Mouse (Mus musculus) embryonic facial prominence, embryonic 12.5 days (tissue): ENCODE data around the gene Apold1. TPM values are rescaled to one million over a fixed set of nuclear protein-coding genes. Genes with fewer than 3 reads are reported as not detected.

Experiments
- ATAC-seq: fragments of 200-750 bp; cut with Nextera tagmentation; 2 replicates; pipeline ENCODE4 v1.8.0; 2017; ENCODE audit not compliant: insufficient number of reproducible peaks, insufficient read depth, low FRiP score, low TSS enrichment
- H3K27ac ChIP-seq: fragments of 300-500 bp; sonication (generic); 2 replicates; pipeline ENCODE4 v1.5.1; 2016; ENCODE audit warnings: mild to moderate bottlenecking
- H3K27me3 ChIP-seq: fragments of 300-500 bp; sonication (generic); 2 replicates; pipeline ENCODE4 v1.6.1; 2016; ENCODE audit warnings: mild to moderate bottlenecking, moderate library complexity
- H3K36me3 ChIP-seq: fragments of 300-500 bp; sonication (generic); 2 replicates; pipeline ENCODE4 v1.6.1; 2016; ENCODE audit warnings: mild to moderate bottlenecking
- H3K4me1 ChIP-seq: fragments of 300-500 bp; sonication (generic); 2 replicates; pipeline ENCODE4 v1.6.1; 2016
- H3K4me2 ChIP-seq: fragments of 300-500 bp; sonication (generic); replicated peaks from 2 replicates; pipeline ENCODE4 v1.6.1; 2016; ENCODE audit warnings: mild to moderate bottlenecking, moderate library complexity
- H3K4me3 ChIP-seq: fragments of 300-500 bp; sonication (generic); 2 replicates; pipeline ENCODE4 v1.5.1; 2016; ENCODE audit warnings: mild to moderate bottlenecking
- H3K9ac ChIP-seq: fragments of 300-500 bp; sonication (generic); 2 replicates; pipeline ENCODE4 v1.6.1; 2016; ENCODE audit warnings: mild to moderate bottlenecking, moderate library complexity
- H3K9me3 ChIP-seq: fragments of 300-500 bp; sonication (generic); 2 replicates; pipeline ENCODE4 v1.6.1; 2016; ENCODE audit warnings: mild to moderate bottlenecking, moderate library complexity
- WGBS: fragments of 180-500 bp; shearing (Covaris S2); methylation state at CpG from one replicate; pipeline ENCODE4 v1.1.7; 2016; 5-methylcytosine and 5-hydroxymethylcytosine counted together
- polyA plus RNA-seq: library from polyadenylated mRNA; unstranded; fragments of >200 nt; fragmentation: Nextera tagmentation; extraction: Ambion mirVana; gene quantifications from 2 replicates; pipeline ENCODE4 v1.2.1, GENCODE M21; 2016

Apold1 gene
- polyA plus RNA-seq, result 4.5 and 4.7 TPM in 2 replicates

DNA sequence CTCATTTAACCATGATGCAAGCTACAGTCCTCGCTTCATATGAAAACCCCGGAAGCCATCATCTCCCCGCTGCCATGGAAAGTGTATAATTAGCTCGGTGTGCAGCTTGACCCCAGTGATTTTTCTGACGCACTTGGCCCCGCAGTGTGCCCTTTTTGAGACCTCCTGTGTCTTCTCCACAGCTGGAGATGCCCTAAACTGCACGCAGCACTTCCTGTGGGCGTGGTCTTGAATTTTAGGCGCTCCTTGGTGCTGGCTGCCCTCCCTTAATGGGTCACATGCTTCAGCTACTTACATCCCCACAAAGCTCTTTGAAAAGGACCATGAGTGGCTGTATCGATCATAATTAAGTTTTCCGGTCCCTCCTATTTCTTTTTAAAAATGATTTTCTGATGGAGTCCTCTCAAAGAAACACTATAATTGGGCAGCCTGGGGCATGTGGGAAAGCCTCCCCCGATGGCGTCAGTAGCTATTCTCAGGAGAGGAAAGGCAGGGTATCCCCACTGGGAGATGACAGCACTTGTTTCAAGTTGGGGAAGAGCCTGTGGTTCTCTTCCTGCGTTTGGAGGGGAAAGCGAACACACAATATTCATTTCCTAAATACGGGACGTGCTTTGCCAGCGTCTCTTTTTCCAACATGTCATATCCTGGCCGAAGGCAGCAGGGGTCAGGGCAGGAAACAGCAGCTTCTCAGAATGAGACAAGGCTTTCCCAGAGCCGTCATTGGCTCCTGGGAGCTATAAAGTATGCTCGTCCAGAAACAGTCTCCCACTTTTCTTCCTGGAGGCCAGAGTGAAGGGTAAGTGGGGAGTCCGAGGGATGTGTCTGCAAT is at the start of gene Apold1:
TSS of gene Apold1 (plus strand) at position 488 of the 832 bp plus-strand sequence.
- H3K27ac ChIP-seq, result no peak within 1 kb of the TSS
- no peak within 1 kb of the TSS for H3K9ac ChIP-seq
- WGBS, result 30% methylated on average over 22 of the region's 22 CpGs
- H3K4me2 ChIP-seq, result peak within 1 kb of the TSS; percentile 42
- H3K4me1 ChIP-seq, result peaks cover 11% of the 10 kb centered on the region
- H3K4me3 ChIP-seq, result peak within 1 kb of the TSS; percentile 16
- H3K27me3 ChIP-seq, result no peaks in the 10 kb centered on the region
- no peak for ATAC-seq
- no peaks in the 10 kb centered on the region for H3K9me3 ChIP-seq
- no peaks in the 10 kb centered on the region for H3K36me3 ChIP-seq

DNA sequence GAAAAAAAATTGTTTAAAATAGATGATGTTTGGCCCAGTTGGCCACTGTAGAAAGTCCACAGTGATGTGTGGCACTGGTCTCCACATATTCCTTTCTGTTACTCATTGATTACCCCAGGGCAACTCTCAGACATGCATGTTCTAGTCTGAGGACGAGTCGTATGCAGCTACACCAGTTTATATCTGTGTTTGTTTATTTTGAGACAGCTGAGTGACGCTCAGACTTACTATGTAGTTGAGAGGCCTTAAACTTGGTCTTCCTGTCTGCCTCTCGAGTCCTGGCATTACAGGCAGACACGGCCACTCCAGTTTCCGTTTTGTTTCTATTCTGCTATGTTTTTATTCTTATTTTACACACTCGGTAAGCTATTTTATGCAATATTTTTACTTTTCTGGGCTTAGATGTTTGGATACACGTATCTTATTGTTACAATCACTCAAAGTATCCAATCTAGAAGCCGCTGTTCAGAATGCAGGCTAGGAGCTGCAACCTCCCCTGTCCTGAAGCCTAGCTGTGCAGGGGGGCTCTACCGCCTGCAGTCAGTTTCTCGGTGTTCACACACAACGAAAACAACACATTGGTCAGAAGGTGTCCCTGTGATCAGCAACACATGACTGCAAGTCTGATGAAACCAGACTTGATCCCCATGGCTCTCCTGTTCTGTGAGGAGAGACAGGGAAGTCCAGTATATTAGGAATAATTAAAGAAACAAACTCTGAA is 48.9 kb upstream of the Apold1 start:
- H3K4me1 ChIP-seq, result peaks cover 25% of the 10 kb centered on the region; the same call in 1 of the 2 replicates
- no peak overlapping the region for H3K27ac ChIP-seq
- no peak overlapping the region for H3K4me3 ChIP-seq
- H3K36me3 ChIP-seq, result no peaks in the 10 kb centered on the region
- ATAC-seq, result no peak
- H3K4me2 ChIP-seq, result no peak overlapping the region
- 67% methylated on average over 12 of the region's 12 CpGs for WGBS
- H3K9ac ChIP-seq, result no peak overlapping the region
- H3K27me3 ChIP-seq, result no peaks in the 10 kb centered on the region
- no peaks in the 10 kb centered on the region for H3K9me3 ChIP-seq

DNA sequence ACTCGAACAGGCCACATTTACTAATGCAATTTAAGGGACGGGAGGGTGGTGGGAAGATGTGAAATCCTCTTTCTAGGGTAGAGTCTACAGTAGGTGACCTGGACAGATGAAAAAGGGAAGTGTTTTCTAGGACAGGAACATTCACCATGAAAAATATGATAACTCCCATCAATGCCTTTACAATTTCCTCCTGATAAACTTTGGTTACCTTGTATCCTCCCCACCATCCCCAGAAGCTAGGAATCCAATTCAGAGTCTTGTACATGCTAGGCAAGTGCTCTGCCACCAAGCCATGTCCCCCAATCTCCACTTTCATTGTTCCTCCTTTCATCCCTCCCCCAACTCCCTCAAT is 48.3 kb upstream of the Apold1 start:
- Histone ChIP-seq H3K9me3 (no peaks in the 10 kb centered on the region), H3K4me2 (no peak overlapping the region)
- WGBS, result 59% methylated on average over 2 of the region's 2 CpGs

DNA sequence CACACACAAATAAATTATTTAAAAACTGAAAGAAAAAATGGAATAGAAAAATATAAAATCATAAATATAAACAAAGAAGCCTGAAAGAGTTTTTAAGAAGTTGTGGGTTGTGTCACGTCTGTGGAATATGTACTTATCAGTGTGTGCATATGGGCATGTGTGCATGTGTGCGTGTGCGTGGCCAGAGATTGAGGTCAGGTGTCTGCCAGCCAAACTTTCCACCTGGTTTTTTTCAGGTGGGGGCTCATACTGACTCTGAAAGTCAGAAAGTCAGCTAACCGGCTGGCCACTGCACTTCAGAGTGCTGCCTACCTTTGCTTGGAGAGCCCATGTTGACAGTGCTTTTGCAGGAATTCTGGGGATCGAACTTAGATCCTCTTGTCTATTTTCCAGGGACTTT is 47.2 kb upstream of the Apold1 start:
- peaks cover 21% of the 10 kb centered on the region; the same call in 1 of the 2 replicates for H3K4me1 ChIP-seq
- H3K36me3 ChIP-seq, result no peaks in the 10 kb centered on the region
- WGBS, result 92% methylated on average over 5 of the region's 5 CpGs
- H3K27me3 ChIP-seq, result no peaks in the 10 kb centered on the region
- no peak overlapping the region for H3K4me3 ChIP-seq
- no peak overlapping the region for H3K27ac ChIP-seq
- no peak for ATAC-seq
- no peak overlapping the region for H3K4me2 ChIP-seq
- no peaks in the 10 kb centered on the region for H3K9me3 ChIP-seq
- no peak overlapping the region for H3K9ac ChIP-seq

More for the DNA sequence above, 48.3 kb upstream of the Apold1 start:
- Histone ChIP-seq H3K27ac (no peak overlapping the region), H3K9ac (no peak overlapping the region), H3K4me1 (peaks cover 22% of the 10 kb centered on the region; the same call in 1 of the 2 replicates), H3K4me3 (no peak overlapping the region), H3K27me3 (no peaks in the 10 kb centered on the region), H3K36me3 (no peaks in the 10 kb centered on the region)
- ATAC-seq, result no peak

DNA sequence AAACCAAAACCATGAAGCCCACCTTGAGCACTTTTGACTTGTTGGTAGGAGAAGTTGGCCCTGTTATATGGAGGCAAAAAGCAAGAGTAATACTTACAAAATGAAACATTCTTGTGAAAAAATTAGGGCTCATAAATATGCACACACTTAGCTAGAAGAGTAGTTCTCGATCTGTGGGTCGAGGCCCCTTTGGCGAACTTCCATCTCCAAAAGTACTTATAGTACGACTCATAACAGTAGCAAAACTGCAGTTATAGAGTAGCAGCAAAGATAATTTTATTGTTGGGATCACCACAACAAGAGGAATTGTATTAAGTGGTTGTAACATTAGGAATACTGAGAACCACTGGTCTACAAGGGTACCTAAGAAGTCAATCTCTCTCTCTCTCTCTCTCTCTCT is 41.7 kb upstream of the Apold1 start:
- peaks cover 11% of the 10 kb centered on the region for H3K36me3 ChIP-seq
- H3K27ac ChIP-seq, result no peak overlapping the region
- no peak overlapping the region for H3K4me3 ChIP-seq
- no peak for ATAC-seq
- 91% methylated on average over 4 of the region's 4 CpGs for WGBS
- H3K4me1 ChIP-seq, result no peaks in the 10 kb centered on the region
- no peaks in the 10 kb centered on the region for H3K9me3 ChIP-seq
- no peaks in the 10 kb centered on the region for H3K27me3 ChIP-seq
- no peak overlapping the region for H3K9ac ChIP-seq
- no peak overlapping the region for H3K4me2 ChIP-seq

DNA sequence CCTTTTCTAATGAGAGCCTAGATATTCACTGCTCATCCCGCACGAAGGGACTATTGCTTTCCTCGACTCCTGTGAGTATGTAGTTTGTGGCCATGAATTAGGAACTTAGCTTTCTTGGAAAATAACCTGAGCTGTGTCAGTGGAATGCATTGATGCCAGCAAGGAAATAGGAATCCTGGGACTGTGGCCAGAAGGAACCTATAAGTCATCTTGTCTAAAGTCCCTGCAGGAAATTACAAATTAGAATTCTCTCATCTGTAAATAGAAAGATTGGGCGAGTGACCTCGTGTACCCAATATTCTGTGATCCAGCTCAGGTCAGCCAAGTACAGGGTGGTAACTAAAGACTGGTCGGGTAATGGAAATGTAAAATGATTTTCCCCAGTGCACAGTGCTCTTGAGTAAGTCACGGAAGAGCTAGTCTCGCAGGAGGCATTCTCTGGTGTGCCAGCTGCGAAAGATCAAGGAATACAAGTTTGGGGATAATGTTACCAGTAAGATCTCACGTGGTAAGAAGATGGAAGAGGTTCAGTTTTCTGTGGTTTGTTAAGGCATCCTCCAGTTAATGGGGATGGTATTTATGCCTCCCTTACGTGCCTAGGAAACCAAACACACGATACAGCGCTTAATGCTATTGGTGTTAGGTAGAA is 37.6 kb upstream of the Apold1 start:
- Histone ChIP-seq H3K9me3 (no peaks in the 10 kb centered on the region), H3K4me1 (no peaks in the 10 kb centered on the region), H3K36me3 (peaks cover 11% of the 10 kb centered on the region), H3K27ac (no peak overlapping the region), H3K27me3 (no peaks in the 10 kb centered on the region), H3K4me3 (no peak overlapping the region), H3K9ac (no peak overlapping the region), H3K4me2 (no peak overlapping the region)
- WGBS, result 61% methylated on average over 13 of the region's 13 CpGs
- ATAC-seq, result no peak

DNA sequence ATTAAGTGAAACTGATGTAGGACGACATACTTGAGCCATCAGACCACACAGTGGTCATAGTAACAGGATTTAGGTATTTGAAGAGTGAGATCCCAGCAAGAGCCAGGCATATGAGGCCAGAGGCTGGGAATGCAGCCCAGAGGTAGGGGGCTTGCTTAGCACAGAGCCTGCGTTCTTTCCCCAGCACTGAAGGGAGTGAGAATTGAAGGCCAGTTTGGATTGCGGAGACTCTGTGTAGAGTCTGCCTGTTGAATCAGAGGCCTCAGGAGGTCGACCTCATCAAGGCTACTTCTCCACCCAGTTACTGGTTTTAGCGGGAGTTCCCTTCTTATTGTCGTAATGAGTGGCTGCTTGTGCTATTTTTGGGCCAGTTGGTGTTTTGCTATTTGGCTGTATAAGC is 35.5 kb upstream of the Apold1 start:
- Histone ChIP-seq H3K27ac (no peak overlapping the region), H3K4me3 (no peak overlapping the region), H3K4me2 (no peak overlapping the region), H3K27me3 (no peaks in the 10 kb centered on the region), H3K36me3 (peaks cover 10% of the 10 kb centered on the region), H3K9me3 (no peaks in the 10 kb centered on the region), H3K4me1 (no peaks in the 10 kb centered on the region), H3K9ac (no peak overlapping the region)
- WGBS, result 78% methylated on average over 6 of the region's 6 CpGs
- no peak for ATAC-seq

DNA sequence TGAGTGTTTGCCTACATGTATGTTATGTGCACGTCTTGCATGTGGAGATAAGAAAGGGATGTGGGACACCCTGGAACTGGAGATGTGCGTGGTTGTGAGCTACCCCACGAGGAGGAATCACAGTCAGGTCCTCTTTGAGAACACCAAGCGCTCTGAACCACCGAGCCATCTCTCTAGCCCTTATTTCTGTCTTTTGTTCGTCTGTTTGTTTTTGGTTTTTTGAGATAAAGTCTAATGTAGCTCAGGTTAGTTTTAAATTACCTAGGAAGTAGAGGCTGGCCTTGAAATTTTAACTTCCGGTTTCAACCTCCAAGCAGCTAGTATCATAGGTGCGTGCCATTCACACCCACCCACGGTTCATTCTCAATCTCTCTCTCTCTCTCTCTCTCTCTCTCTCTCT is 34.7 kb upstream of the Apold1 start:
- H3K27ac ChIP-seq, result no peak overlapping the region
- H3K9ac ChIP-seq, result no peak overlapping the region
- peaks cover 2% of the 10 kb centered on the region; the same call in 1 of the 2 replicates for H3K36me3 ChIP-seq
- H3K4me1 ChIP-seq, result no peaks in the 10 kb centered on the region
- H3K4me2 ChIP-seq, result no peak overlapping the region
- no peak for ATAC-seq
- 87% methylated on average over 9 of the region's 9 CpGs for WGBS
- no peaks in the 10 kb centered on the region for H3K9me3 ChIP-seq
- no peak overlapping the region for H3K4me3 ChIP-seq
- H3K27me3 ChIP-seq, result no peaks in the 10 kb centered on the region

DNA sequence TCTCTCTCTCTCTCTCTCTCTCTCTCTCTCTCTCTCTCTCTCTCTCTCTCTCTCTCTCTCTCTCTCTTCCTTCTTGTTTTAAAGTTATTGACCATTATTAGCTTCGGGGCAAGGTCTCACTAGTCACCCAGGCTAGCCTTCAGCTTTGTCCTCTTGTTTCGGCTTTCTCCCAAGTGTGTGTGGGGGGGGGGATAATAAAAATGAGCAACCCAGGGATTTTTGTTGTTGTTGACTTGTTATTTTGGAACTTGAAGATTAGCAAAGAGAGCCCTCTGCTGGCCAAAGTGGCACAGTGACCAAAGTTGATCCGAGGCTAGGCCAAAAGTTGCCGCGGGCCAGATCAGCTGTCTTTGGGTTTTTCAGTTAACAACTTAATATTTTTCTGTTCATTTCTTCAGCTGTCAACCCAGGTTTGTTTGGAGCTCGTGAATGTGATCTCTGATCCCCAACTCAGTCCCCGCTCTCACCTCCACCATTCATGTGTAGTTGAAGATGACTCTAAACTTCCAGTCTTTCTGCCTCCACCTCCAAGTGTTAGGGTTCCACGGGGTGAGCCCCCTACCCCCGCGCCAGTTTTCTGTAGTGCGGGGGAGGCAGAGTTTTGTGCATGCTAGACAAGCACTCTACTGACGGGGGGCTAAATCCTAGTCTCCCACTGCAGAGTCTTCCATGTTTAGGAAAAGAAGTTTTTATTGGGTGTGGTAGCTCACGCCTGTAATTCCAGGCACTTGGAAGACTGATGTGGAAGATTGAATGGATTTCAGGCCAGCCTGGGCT is 34.0 kb upstream of the Apold1 start:
- no peaks in the 10 kb centered on the region for H3K9me3 ChIP-seq
- H3K27me3 ChIP-seq, result no peaks in the 10 kb centered on the region
- no peak overlapping the region for H3K4me2 ChIP-seq
- no peak overlapping the region for H3K4me3 ChIP-seq
- no peak overlapping the region for H3K9ac ChIP-seq
- WGBS, result 50% methylated on average over 13 of the region's 13 CpGs
- no peak for ATAC-seq
- no peaks in the 10 kb centered on the region for H3K36me3 ChIP-seq
- H3K27ac ChIP-seq, result no peak overlapping the region
- H3K4me1 ChIP-seq, result no peaks in the 10 kb centered on the region

DNA sequence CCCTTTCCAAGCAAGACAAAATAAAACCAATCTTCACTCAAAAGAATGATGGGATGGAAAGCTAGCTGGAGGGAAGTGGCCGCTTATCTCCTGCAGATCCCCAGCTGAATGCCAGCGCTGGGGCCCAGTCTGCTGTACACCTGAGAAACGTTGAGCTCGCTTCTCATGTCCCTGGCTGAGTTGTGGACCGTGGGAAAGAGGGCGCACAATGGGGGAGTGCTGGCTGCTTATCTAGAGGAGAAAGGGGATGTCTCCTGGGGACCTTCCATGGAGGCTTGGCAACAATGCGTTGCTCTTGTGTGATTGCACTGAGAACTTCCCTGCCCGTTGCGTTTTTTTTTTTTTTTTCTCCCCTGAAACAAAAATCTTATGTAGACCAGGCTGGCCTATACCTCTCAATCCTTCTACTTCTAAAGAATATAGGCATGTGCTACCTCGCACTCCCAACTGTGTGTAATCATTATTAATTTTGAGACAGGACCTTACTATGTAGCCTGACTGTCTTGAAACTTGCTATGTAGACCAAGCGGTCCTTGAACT is 32.9 kb upstream of the Apold1 start:
- no peaks in the 10 kb centered on the region for H3K9me3 ChIP-seq
- no peaks in the 10 kb centered on the region for H3K27me3 ChIP-seq
- H3K4me1 ChIP-seq, result no peaks in the 10 kb centered on the region
- no peak overlapping the region for H3K9ac ChIP-seq
- no peaks in the 10 kb centered on the region for H3K36me3 ChIP-seq
- no peak overlapping the region for H3K4me3 ChIP-seq
- no peak overlapping the region for H3K27ac ChIP-seq
- WGBS, result 74% methylated on average over 11 of the region's 11 CpGs
- no peak overlapping the region for H3K4me2 ChIP-seq
- ATAC-seq, result no peak

DNA sequence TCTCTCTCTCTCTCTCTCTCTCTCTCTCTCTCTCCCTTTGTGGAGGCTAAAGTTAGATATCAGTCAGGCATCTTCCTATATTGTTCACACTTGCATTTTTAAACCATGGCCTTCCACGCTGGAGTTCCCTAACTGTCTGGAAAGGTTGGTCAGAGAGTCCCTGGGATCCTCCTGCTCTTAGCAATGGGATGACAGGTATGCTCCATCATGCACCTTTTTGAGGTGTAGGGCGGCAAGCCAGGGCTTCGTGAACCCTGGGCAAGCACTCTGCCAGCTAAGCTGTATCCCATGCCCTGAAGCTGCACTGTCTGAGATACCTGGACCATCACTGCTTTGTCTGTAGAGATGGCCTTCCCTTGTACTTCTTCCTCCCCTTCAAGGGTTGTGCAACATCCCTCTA is 32.3 kb upstream of the Apold1 start:
- H3K27ac ChIP-seq, result no peak overlapping the region
- no peak overlapping the region for H3K4me2 ChIP-seq
- no peaks in the 10 kb centered on the region for H3K27me3 ChIP-seq
- H3K4me3 ChIP-seq, result no peak overlapping the region
- no peaks in the 10 kb centered on the region for H3K36me3 ChIP-seq
- no peak for ATAC-seq
- no peak overlapping the region for H3K9ac ChIP-seq
- H3K9me3 ChIP-seq, result no peaks in the 10 kb centered on the region
- 92% methylated on average over 3 of the region's 3 CpGs for WGBS
- no peaks in the 10 kb centered on the region for H3K4me1 ChIP-seq
